In the genomic region with DNA sequence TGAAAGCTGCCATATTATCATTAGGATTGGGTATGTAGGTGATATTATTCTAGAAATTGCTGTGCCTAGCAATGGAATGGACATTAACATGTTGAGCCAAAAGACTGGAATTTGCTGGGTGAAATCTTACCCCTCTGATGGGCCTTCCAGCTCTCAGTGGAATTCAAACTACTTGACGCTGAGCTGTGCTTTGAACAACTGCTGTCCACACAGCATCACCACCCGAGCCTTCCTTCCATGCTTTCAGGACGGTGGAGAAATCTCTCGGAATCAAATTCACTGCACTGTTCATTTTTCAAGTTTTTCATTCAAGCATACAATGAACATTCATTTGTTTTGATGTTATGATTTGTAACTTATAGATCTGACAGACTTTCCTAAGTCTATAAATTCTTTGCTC, we compare ENCODE assay signal across 22 mouse cellular contexts. TPM values are rescaled to one million over a fixed set of nuclear protein-coding genes. Genes with fewer than 3 reads are reported as not detected.
DNase-seq lines count a peak whose midpoint lies in the region; ATAC-seq and TF ChIP-seq lines count a peak whose summit lies in the region.
"Had no signal": no experiment of that assay in that cellular context is flagged by ENCODE, and none has a peak within 500 bp of the region (broad histone marks: within the 10 kb centered on the region; RNA-seq: fewer than 3 reads in every experiment).

No protein-coding gene starts in this region.

- TF ChIP-seq POLR2A in myocyte (IDR thresholded peaks at IDR 0.05; ENCODE audit: insufficient read length, low read depth): no peak

- no peak overlapping the region for H3K4me2 ChIP-seq in heart, embryonic 12.5 days
- H3K4me2 ChIP-seq in heart, embryonic 15.5 days: no peak overlapping the region
- no peak overlapping the region for H3K4me2 ChIP-seq in myocyte (ENCODE audit: low read depth)
- H3K4me2 ChIP-seq: embryonic facial prominence, embryonic 13.5 days; embryonic facial prominence, embryonic 15.5 days; forebrain, embryonic 12.5 days had no signal

- DNase-seq in heart, adult 11 months: peak; percentile 31
- DNase-seq in heart, postnatal 14 days: no peak
- DNase-seq in left cerebral cortex, adult 18-20 months (ENCODE audit: low spot score in 2 of 2): no peak
- DNase-seq: adrenal gland, adult 2 months; adrenal gland, postnatal 10 days; adrenal gland, postnatal 25 days; cerebellum, adult 11 months; cerebellum, adult 18-20 months; cerebellum, adult 8-10 months; cerebellum, adult 9-11 months; cerebellum, postnatal 14 days; cerebellum, postnatal 36 days; embryo, embryonic 11 days had no signal

- no peak for ATAC-seq in heart, embryonic 12.5 days (ENCODE audit: insufficient number of reproducible peaks, low FRiP score)
- ATAC-seq in heart, embryonic 15.5 days (replicated peaks; ENCODE audit: insufficient number of reproducible peaks, insufficient read depth, low FRiP score, low read depth): no peak
- ATAC-seq: forebrain, embryonic 14.5 days had no signal

- H3K27ac ChIP-seq in heart, embryonic 12.5 days (ENCODE audit: poor library complexity, severe bottlenecking): no peak overlapping the region
- H3K27ac ChIP-seq in heart, embryonic 15.5 days: peak overlapping the region; percentile 12; the same call in 1 of the 2 replicates
- H3K27ac ChIP-seq: embryonic facial prominence, embryonic 13.5 days; embryonic facial prominence, embryonic 15.5 days; forebrain, embryonic 10.5 days; forebrain, embryonic 12.5 days had no signal

- peaks cover 73% of the 10 kb centered on the region for H3K79me2 ChIP-seq in myocyte (ENCODE audit: control insufficient read depth, insufficient read depth)

- H3K4me3 ChIP-seq in heart, embryonic 12.5 days: no peak overlapping the region
- no peak overlapping the region for H3K4me3 ChIP-seq in heart, embryonic 15.5 days
- H3K4me3 ChIP-seq in myocyte: no peak overlapping the region
- H3K4me3 ChIP-seq: embryonic facial prominence, embryonic 13.5 days; embryonic facial prominence, embryonic 15.5 days; erythroblast, embryonic 14.5 days; forebrain, embryonic 10.5 days; forebrain, embryonic 12.5 days had no signal

- H3K4me1 ChIP-seq in heart, embryonic 12.5 days (replicated peaks): peaks cover 44% of the 10 kb centered on the region
- H3K4me1 ChIP-seq in heart, embryonic 15.5 days (replicated peaks): peaks cover 42% of the 10 kb centered on the region
- H3K4me1 ChIP-seq: embryonic facial prominence, embryonic 13.5 days; embryonic facial prominence, embryonic 15.5 days; forebrain, embryonic 10.5 days; forebrain, embryonic 12.5 days had no signal

- WGBS in heart, embryonic 12.5 days: 66% methylated on average over 4 of the region's 4 CpGs
- 72% methylated on average over 4 of the region's 4 CpGs for WGBS in heart, embryonic 15.5 days

- no peaks in the 10 kb centered on the region for H3K9me3 ChIP-seq in heart, embryonic 12.5 days (replicated peaks)
- no peaks in the 10 kb centered on the region for H3K9me3 ChIP-seq in heart, embryonic 15.5 days (replicated peaks)
- H3K9me3 ChIP-seq: embryonic facial prominence, embryonic 13.5 days; embryonic facial prominence, embryonic 15.5 days; forebrain, embryonic 10.5 days; forebrain, embryonic 12.5 days had no signal

- H3K36me3 ChIP-seq in heart, embryonic 12.5 days: peaks cover 20% of the 10 kb centered on the region; the same call in 1 of the 2 replicates
- no peaks in the 10 kb centered on the region for H3K36me3 ChIP-seq in heart, embryonic 15.5 days
- H3K36me3 ChIP-seq in myocyte (ENCODE audit: control insufficient read depth, insufficient read depth): no peaks in the 10 kb centered on the region
- H3K36me3 ChIP-seq: embryonic facial prominence, embryonic 13.5 days; embryonic facial prominence, embryonic 15.5 days; forebrain, embryonic 10.5 days; forebrain, embryonic 12.5 days had no signal

- intact Hi-C loops in heart, postnatal 14 days (cut with DNase I): no loop called here

- no peaks in the 10 kb centered on the region for H3K27me3 ChIP-seq in heart, embryonic 12.5 days (replicated peaks)
- H3K27me3 ChIP-seq in heart, embryonic 15.5 days: no peaks in the 10 kb centered on the region
- H3K27me3 ChIP-seq in myocyte (ENCODE audit: control insufficient read depth, insufficient read depth, insufficient read length): no peaks in the 10 kb centered on the region
- H3K27me3 ChIP-seq: embryonic facial prominence, embryonic 13.5 days; embryonic facial prominence, embryonic 15.5 days; forebrain, embryonic 12.5 days had no signal

- no peak overlapping the region for H3K9ac ChIP-seq in heart, embryonic 12.5 days
- no peak overlapping the region for H3K9ac ChIP-seq in heart, embryonic 15.5 days
- H3K9ac ChIP-seq: embryonic facial prominence, embryonic 13.5 days; embryonic facial prominence, embryonic 15.5 days; forebrain, embryonic 12.5 days had no signal

- H3ac ChIP-seq in myocyte (ENCODE audit: control insufficient read depth, insufficient read length): no peak overlapping the region

TF ChIP-seq in myocyte, 11 proteins besides CTCF, POLR2A, EP300 and RAD21:
- TF ChIP-seq MYOD1 (IDR thresholded peaks at IDR 0.05; ENCODE audit: control insufficient read depth in 1 of 3, insufficient read length in 2 of 3, low read depth in 2 of 3) (peak in 2 of 3 experiments; percentile 49 to 59), TCF3 (IDR thresholded peaks at IDR 0.05; ENCODE audit: insufficient read length, low read depth) (no peak), SRF (IDR thresholded peaks at IDR 0.05; ENCODE audit: control insufficient read depth, insufficient read length, low read depth) (no peak), TCF12 (IDR thresholded peaks at IDR 0.05; ENCODE audit: insufficient read depth, poor library complexity, severe bottlenecking) (no peak), USF1 (IDR thresholded peaks at IDR 0.05; ENCODE audit: low read depth) (no peak), MYOG (IDR thresholded peaks at IDR 0.05; ENCODE audit: control insufficient read depth in 1 of 3, insufficient read depth in 1 of 3, insufficient read length in 2 of 3, low read depth in 2 of 3) (peak in 1 of 3 experiments; percentile 76), POLR2AphosphoS2 (IDR thresholded peaks at IDR 0.05; ENCODE audit: insufficient read length, low read depth) (no peak), E2F4 (IDR thresholded peaks at IDR 0.05; ENCODE audit: insufficient read depth) (no peak), REST (IDR thresholded peaks at IDR 0.05; ENCODE audit: insufficient read depth, insufficient read length) (no peak), MAX (IDR thresholded peaks at IDR 0.05; ENCODE audit: low read depth) (no peak), CEBPB (IDR thresholded peaks at IDR 0.05; ENCODE audit: insufficient read depth, poor library complexity, severe bottlenecking) (no peak)

RNA-seq across cellular contexts. Expression of a gene that starts 10.0 kb away (rescaled TPM):
- 159 and 186 TPM in 2 replicates for polyA plus RNA-seq in heart, embryonic 12.5 days (2016; fragmentation: Nextera tagmentation; extraction: Ambion mirVana)
- 164 and 188 TPM in 2 replicates for polyA plus RNA-seq in heart, embryonic 15.5 days (2015; fragmentation: Nextera tagmentation; extraction: Ambion mirVana)
- total RNA-seq in heart, postnatal 14 days (2021): 100 to 1,000 TPM; 439 to 440 TPM
- 101 TPM for polyA plus RNA-seq in myocyte (2012; fragmentation: generic; extraction: Trizol)
- 10 to 100 TPM; 14.5 TPM for total RNA-seq in left cerebral cortex, adult 18-20 months (2021)
